9 mouse cellular contexts compared by ENCODE assay signal in genomic region chr17:31728968-31729501, GRCm38 (mm10). TPM values are rescaled to one million over a fixed set of nuclear protein-coding genes. Genes with fewer than 3 reads are reported as not detected.
DNase-seq lines count a peak whose midpoint lies in the region; ATAC-seq and TF ChIP-seq lines count a peak whose summit lies in the region.
"Had no signal": no experiment of that assay in that cellular context is flagged by ENCODE, and none has a peak within 500 bp of the region (broad histone marks: within the 10 kb centered on the region; RNA-seq: fewer than 3 reads in every experiment).

No protein-coding gene starts in this region.

- ATAC-seq in intestine, postnatal 0 days, result peak; percentile 56; the same call in 1 of the 2 replicates
- ATAC-seq in lung, embryonic 16.5 days (ENCODE audit: low read depth), result peak; percentile 88

- TF ChIP-seq CTCF in intestine, postnatal 0 days (IDR thresholded peaks at IDR 0.05; ENCODE audit: low read depth), result peak; percentile 62

- DNase-seq in left cerebral cortex, postnatal 14 days (ENCODE audit: low spot score in 2 of 2), result peak; percentile 12 to 20
- DNase-seq in left cerebral cortex, adult 8-10 months (ENCODE audit: low spot score in 2 of 2), result no peak
- peak; percentile 89 for DNase-seq in adipocyte (ENCODE audit: low spot score)
- DNase-seq in heart, adult 18-20 months, result peak; percentile 63 to 72
- DNase-seq in urinary bladder, postnatal 25 days (ENCODE audit: low spot score), result peak; percentile 48
- no peak for DNase-seq in left cerebral cortex, adult 11 months (ENCODE audit: low spot score)

- no peak overlapping the region for H3K4me2 ChIP-seq in intestine, postnatal 0 days (replicated peaks; ENCODE audit: low read depth)
- no peak overlapping the region for H3K4me2 ChIP-seq in lung, embryonic 16.5 days (ENCODE audit: low read depth, low read length)

- H3K4me3 ChIP-seq in intestine, postnatal 0 days (ENCODE audit: low read depth, low read length), result no peak overlapping the region
- no peak overlapping the region for H3K4me3 ChIP-seq in lung, embryonic 16.5 days (ENCODE audit: low read length)

- no peak overlapping the region for H3K27ac ChIP-seq in intestine, postnatal 0 days (ENCODE audit: low read depth, low read length)
- no peak overlapping the region; the same call in 1 of the 2 replicates for H3K27ac ChIP-seq in lung, embryonic 16.5 days (ENCODE audit: low read length)

- no peak overlapping the region for H3K9ac ChIP-seq in intestine, postnatal 0 days (ENCODE audit: low read depth, low read length)
- H3K9ac ChIP-seq in lung, embryonic 16.5 days (ENCODE audit: low read length), result no peak overlapping the region

- intact Hi-C loops in left cerebral cortex, postnatal 14 days (cut with DNase I), result no loop called here

- 38% methylated on average over 7 of the region's 7 CpGs for WGBS in intestine, postnatal 0 days
- WGBS in lung, embryonic 16.5 days, result 56% methylated on average over 7 of the region's 7 CpGs

- H3K9me3 ChIP-seq in intestine, postnatal 0 days (ENCODE audit: control insufficient read depth), result no peaks in the 10 kb centered on the region
- H3K9me3 ChIP-seq in lung, embryonic 16.5 days (ENCODE audit: control insufficient read depth, low read length), result no peaks in the 10 kb centered on the region

- H3K27me3 ChIP-seq in intestine, postnatal 0 days (replicated peaks; ENCODE audit: control insufficient read depth, insufficient read depth, low read length), result no peaks in the 10 kb centered on the region
- H3K27me3 ChIP-seq in lung, embryonic 16.5 days (ENCODE audit: control insufficient read depth, insufficient read depth, low read depth, low read length), result no peaks in the 10 kb centered on the region

- no peaks in the 10 kb centered on the region for H3K36me3 ChIP-seq in intestine, postnatal 0 days (ENCODE audit: control insufficient read depth, insufficient read depth)
- no peaks in the 10 kb centered on the region for H3K36me3 ChIP-seq in lung, embryonic 16.5 days (ENCODE audit: control insufficient read depth, insufficient read depth, low read length)

- no peaks in the 10 kb centered on the region for H3K4me1 ChIP-seq in intestine, postnatal 0 days (replicated peaks; ENCODE audit: control insufficient read depth, insufficient read depth, low read length)
- peaks cover 16% of the 10 kb centered on the region for H3K4me1 ChIP-seq in lung, embryonic 16.5 days (replicated peaks; ENCODE audit: control insufficient read depth, insufficient read depth, low read length)

RNA-seq across cellular contexts. Expression of gene Cryaa, which starts 51.4 kb away (rescaled TPM):
- total RNA-seq in left cerebral cortex, postnatal 14 days (2021), result under 1 TPM; 0.37 to 0.61 TPM
- total RNA-seq in left cerebral cortex, adult 8-10 months (2022), result under 1 TPM in 1 of 4 experiments, not detected in 3; 0.27 TPM
- not detected for total RNA-seq in heart, adult 18-20 months (2021)
- 0.09 TPM in 1 of 2 replicates, not detected in the other for polyA plus RNA-seq in intestine, postnatal 0 days (2015; fragmentation: Nextera tagmentation; extraction: Ambion mirVana)
- polyA plus RNA-seq in lung, embryonic 16.5 days (2015; fragmentation: Nextera tagmentation; extraction: Ambion mirVana), result 0.36 and 0.44 TPM in 2 replicates
- total RNA-seq: gastrocnemius, postnatal 4 days had no signal

Comparison
In these comparisons a context has a peak if more than half of its experiments do, and no peak if none do; other contexts are left out.
1. DNase-seq: peak in left cerebral cortex, postnatal 14 days (2 of 2), adipocyte (single experiment), heart, adult 18-20 months (2 of 2) and urinary bladder, postnatal 25 days (single experiment); none in left cerebral cortex, adult 8-10 months (0 of 2) and left cerebral cortex, adult 11 months (single experiment).